Mouse (Mus musculus) bone marrow, adult 2 months (tissue): ENCODE data around the gene Lysmd3.

Experiments used
- CTCF ChIP-seq: fragments of 200-500 bp; IDR thresholded peaks from 2 replicates; pipeline ENCODE4 v1.5.1; 2011; ENCODE audit warnings: low read length, control low read depth; ENCODE audit not compliant: control insufficient read depth, insufficient read depth
- POLR2A ChIP-seq: fragments of 200-500 bp; IDR thresholded peaks from 2 replicates; pipeline ENCODE4 v1.6.1; 2011; ENCODE audit warnings: low read depth, mild to moderate bottlenecking, control low read depth, low read length, borderline replicate concordance; ENCODE audit not compliant: control insufficient read depth

GRCm38 (mm10) chr13:81683107-81683506 lies 25.6 kb downstream of the Lysmd3 start:
- no peak for TF ChIP-seq CTCF
- TF ChIP-seq POLR2A: no peak
